Mouse (Mus musculus): Measurements from ENCODE around the gene Rpf2. TPM values are rescaled to one million over a fixed set of nuclear protein-coding genes. Genes with fewer than 3 reads are reported as not detected.

The Rpf2 gene
- total RNA-seq (2014; fragmentation: Nextera tagmentation) (67.0 and 70.7 TPM in 2 replicates), total RNA-seq (2017) (124 and 178 TPM in 2 replicates), polyA plus RNA-seq (2012) (6.0 and 6.5 TPM in 2 replicates)

DNA sequence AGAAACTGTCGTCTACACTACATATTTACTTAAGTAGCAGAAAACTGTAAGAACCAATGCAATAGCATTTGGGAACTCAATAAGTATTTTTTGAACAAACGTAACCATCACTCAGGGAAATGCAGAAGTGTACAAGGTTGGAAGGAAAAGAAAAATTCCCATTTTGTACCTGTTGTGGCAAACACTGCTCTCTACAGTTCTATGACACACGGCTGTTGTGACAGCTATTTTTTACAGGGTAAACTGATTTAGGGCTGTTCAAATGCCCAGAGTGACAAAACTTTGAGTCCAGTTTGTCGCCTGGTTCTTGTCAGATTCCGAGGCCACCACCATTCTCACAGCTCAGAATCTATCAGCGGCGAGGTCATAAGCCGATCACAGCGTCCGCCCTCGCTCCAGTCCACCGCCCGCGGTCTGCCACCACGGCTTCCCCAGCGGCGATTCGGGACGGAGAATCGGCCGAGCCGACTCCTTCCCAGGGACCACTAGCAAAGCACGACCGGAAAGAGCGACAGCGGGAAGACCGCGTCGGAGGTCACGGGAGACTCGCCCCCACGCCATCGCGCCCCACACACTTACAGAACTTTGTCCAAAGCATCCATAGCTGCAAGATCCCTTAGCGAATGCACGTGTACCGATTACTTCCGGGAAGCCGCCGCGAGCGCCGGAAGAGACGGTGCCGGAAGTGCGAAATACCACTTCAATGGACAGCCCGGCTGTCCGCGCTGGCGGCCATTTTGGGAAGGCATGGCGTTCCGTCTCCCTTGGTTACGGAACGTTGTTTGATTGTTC, at the start of gene Rpf2:
TSS of gene Rpf2 (minus strand) at position 663 of the 792 bp plus-strand sequence.
- TF ChIP-seq GATA1 (IDR thresholded peaks at IDR 0.05; ENCODE audit: borderline replicate concordance, low read length) (no peak), GATA2 (IDR thresholded peaks at IDR 0.05; ENCODE audit: borderline replicate concordance, low read depth, low read length) (no peak)
- Histone ChIP-seq H3K36me3 (replicated peaks) (peaks cover 75% of the 10 kb centered on the region), H3K4me3 (ENCODE audit: low read depth, low read length) (peak within 1 kb of the TSS; percentile 98), H3K4me1 (ENCODE audit: insufficient read depth, low read depth, low read length) (peaks cover 41% of the 10 kb centered on the region), H3K9me3 (replicated peaks) (no peaks in the 10 kb centered on the region), H3K27me3 (ENCODE audit: insufficient read depth, low read length) (no peaks in the 10 kb centered on the region)
- peak; percentile 75 for ATAC-seq (ENCODE audit: extremely low read depth, insufficient number of reproducible peaks, low FRiP score, poor library complexity, severe bottlenecking)
- peak; percentile 80 for DNase-seq (ENCODE audit: low spot score)

DNA sequence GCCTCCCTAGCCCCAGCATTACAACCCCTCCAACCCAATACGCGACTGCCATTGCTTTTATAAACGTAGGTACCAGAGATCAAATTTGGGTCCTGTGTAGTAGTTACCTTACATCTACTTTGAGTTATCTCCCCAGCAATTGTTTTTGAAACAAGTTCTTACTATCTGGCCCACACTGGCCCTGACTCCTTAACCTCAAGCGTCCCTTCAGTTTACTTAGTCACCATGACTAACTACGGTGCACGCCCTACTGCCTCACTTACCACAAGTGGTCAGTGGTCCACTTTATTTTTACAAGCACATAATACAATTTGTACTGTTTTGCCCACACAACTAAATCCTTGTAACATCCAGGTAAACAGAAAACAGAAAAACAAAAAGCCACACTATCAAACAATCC, 45.8 kb upstream of the Rpf2 start:
- no peaks in the 10 kb centered on the region for H3K27me3 ChIP-seq (ENCODE audit: insufficient read depth, low read length)
- ATAC-seq (ENCODE audit: extremely low read depth, insufficient number of reproducible peaks, low FRiP score, poor library complexity, severe bottlenecking) (no peak), DNase-seq (ENCODE audit: low spot score) (no peak)
- peaks cover 74% of the 10 kb centered on the region for H3K36me3 ChIP-seq (replicated peaks)
- H3K4me3 ChIP-seq (ENCODE audit: low read depth, low read length): no peak overlapping the region
- H3K4me1 ChIP-seq (ENCODE audit: insufficient read depth, low read depth, low read length): peaks cover 50% of the 10 kb centered on the region
- H3K9me3 ChIP-seq (replicated peaks): no peaks in the 10 kb centered on the region
- no peak for TF ChIP-seq GATA2 (IDR thresholded peaks at IDR 0.05; ENCODE audit: borderline replicate concordance, low read depth, low read length)
- no peak for TF ChIP-seq CTCF (IDR thresholded peaks at IDR 0.05; ENCODE audit: low read depth, low read length)
- TF ChIP-seq TAL1 (conservative IDR thresholded peaks at IDR 0.05; ENCODE audit: low read depth, low read length): no peak
- TF ChIP-seq GATA1 (IDR thresholded peaks at IDR 0.05; ENCODE audit: borderline replicate concordance, low read length): no peak
- no peak for TF ChIP-seq POLR2AphosphoS5 (IDR thresholded peaks at IDR 0.05; ENCODE audit: insufficient replicate concordance, low read depth, low read length)

DNA sequence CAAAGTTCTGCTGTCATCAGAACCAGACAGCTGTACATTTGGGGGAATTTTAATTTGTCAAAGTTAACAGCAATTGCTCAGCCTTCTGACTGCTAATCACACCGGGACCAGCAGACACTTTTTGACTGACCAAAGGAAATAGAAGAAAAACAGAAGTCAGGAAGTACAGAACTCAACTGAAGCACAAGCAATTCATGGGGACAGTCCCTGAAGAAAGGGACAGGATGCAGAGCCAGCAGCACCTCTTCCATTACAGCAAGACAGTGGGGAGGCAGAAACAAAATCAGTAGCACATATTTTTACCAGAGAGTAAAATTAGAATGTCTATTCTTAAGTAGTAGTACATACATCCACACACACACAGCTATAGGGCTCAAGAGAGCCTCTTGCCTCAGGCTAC, 39.9 kb upstream of the Rpf2 start:
- TF ChIP-seq GATA2 (IDR thresholded peaks at IDR 0.05; ENCODE audit: borderline replicate concordance, low read depth, low read length) (no peak), TAL1 (conservative IDR thresholded peaks at IDR 0.05; ENCODE audit: low read depth, low read length) (no peak), GATA1 (IDR thresholded peaks at IDR 0.05; ENCODE audit: borderline replicate concordance, low read length) (no peak), CTCF (IDR thresholded peaks at IDR 0.05; ENCODE audit: low read depth, low read length) (no peak), POLR2AphosphoS5 (IDR thresholded peaks at IDR 0.05; ENCODE audit: insufficient replicate concordance, low read depth, low read length) (no peak)
- H3K9me3 ChIP-seq (replicated peaks): no peaks in the 10 kb centered on the region
- no peaks in the 10 kb centered on the region; the same call in 1 of the 2 replicates for H3K4me1 ChIP-seq (ENCODE audit: insufficient read depth, low read depth, low read length)
- H3K36me3 ChIP-seq (replicated peaks): peaks cover 58% of the 10 kb centered on the region
- DNase-seq (ENCODE audit: low spot score): no peak
- no peak for ATAC-seq (ENCODE audit: extremely low read depth, insufficient number of reproducible peaks, low FRiP score, poor library complexity, severe bottlenecking)
- no peaks in the 10 kb centered on the region for H3K27me3 ChIP-seq (ENCODE audit: insufficient read depth, low read length)
- H3K4me3 ChIP-seq (ENCODE audit: low read depth, low read length): no peak overlapping the region

DNA sequence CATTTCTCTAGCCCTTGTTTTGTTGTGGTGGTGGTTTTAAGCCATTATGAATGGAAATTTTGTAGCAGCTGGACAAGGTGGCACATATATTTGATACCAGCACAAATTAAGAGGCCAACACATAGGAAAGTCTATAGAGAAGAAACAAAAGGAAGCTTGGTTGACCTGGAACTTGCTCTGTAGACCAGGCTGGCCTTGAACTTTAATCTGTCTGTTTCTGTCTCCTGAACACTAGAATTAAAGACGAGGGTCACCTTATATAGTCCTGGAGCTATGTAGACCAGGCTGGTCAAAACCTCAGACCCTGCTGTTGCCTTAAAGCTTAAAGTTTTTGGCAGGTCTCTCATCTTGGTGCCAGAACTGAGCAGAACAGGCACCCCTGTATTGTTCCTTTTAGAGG, 38.7 kb upstream of the Rpf2 start:
- H3K4me1 ChIP-seq (ENCODE audit: insufficient read depth, low read depth, low read length): peaks cover 2% of the 10 kb centered on the region; the same call in 1 of the 2 replicates
- no peak for DNase-seq (ENCODE audit: low spot score)

DNA sequence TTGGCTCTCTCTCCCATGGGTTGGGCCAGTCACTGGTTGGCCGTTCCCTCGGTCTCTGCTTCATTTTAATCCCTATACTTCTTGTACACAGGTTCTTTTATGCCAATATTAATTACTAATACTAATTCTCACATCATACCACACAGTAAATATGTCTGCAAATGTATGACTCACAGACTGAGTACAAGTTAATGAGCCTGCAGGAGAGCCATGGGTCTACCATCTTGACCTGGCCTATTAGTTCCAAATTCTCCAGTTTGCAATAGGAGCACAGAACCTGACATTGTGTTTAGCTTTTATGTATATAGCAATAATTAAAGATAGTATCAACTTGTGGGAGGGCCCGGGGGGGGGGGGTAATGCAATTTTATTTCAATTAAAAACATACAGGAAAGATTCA, 38.2 kb upstream of the Rpf2 start:
- no peak overlapping the region for H3K4me3 ChIP-seq (ENCODE audit: low read depth, low read length)
- H3K27me3 ChIP-seq (ENCODE audit: insufficient read depth, low read length): no peaks in the 10 kb centered on the region
- H3K4me1 ChIP-seq (ENCODE audit: insufficient read depth, low read depth, low read length): peaks cover 5% of the 10 kb centered on the region
- ATAC-seq (ENCODE audit: extremely low read depth, insufficient number of reproducible peaks, low FRiP score, poor library complexity, severe bottlenecking) (no peak), DNase-seq (ENCODE audit: low spot score) (no peak)
- peaks cover 42% of the 10 kb centered on the region for H3K36me3 ChIP-seq (replicated peaks)
- TF ChIP-seq POLR2AphosphoS5 (IDR thresholded peaks at IDR 0.05; ENCODE audit: insufficient replicate concordance, low read depth, low read length): no peak
- TF ChIP-seq GATA1 (IDR thresholded peaks at IDR 0.05; ENCODE audit: borderline replicate concordance, low read length): no peak
- no peak for TF ChIP-seq GATA2 (IDR thresholded peaks at IDR 0.05; ENCODE audit: borderline replicate concordance, low read depth, low read length)
- TF ChIP-seq CTCF (IDR thresholded peaks at IDR 0.05; ENCODE audit: low read depth, low read length): no peak
- no peak for TF ChIP-seq TAL1 (conservative IDR thresholded peaks at IDR 0.05; ENCODE audit: low read depth, low read length)
- no peaks in the 10 kb centered on the region for H3K9me3 ChIP-seq (replicated peaks)

More for the DNA sequence above, 38.7 kb upstream of the Rpf2 start:
- H3K9me3 ChIP-seq (replicated peaks): no peaks in the 10 kb centered on the region
- H3K4me3 ChIP-seq (ENCODE audit: low read depth, low read length): no peak overlapping the region
- ATAC-seq (ENCODE audit: extremely low read depth, insufficient number of reproducible peaks, low FRiP score, poor library complexity, severe bottlenecking): no peak
- no peak for TF ChIP-seq POLR2AphosphoS5 (IDR thresholded peaks at IDR 0.05; ENCODE audit: insufficient replicate concordance, low read depth, low read length)
- TF ChIP-seq TAL1 (conservative IDR thresholded peaks at IDR 0.05; ENCODE audit: low read depth, low read length): no peak
- no peak for TF ChIP-seq GATA2 (IDR thresholded peaks at IDR 0.05; ENCODE audit: borderline replicate concordance, low read depth, low read length)
- no peak for TF ChIP-seq GATA1 (IDR thresholded peaks at IDR 0.05; ENCODE audit: borderline replicate concordance, low read length)
- no peak for TF ChIP-seq CTCF (IDR thresholded peaks at IDR 0.05; ENCODE audit: low read depth, low read length)
- no peaks in the 10 kb centered on the region for H3K27me3 ChIP-seq (ENCODE audit: insufficient read depth, low read length)
- peaks cover 47% of the 10 kb centered on the region for H3K36me3 ChIP-seq (replicated peaks)

DNA sequence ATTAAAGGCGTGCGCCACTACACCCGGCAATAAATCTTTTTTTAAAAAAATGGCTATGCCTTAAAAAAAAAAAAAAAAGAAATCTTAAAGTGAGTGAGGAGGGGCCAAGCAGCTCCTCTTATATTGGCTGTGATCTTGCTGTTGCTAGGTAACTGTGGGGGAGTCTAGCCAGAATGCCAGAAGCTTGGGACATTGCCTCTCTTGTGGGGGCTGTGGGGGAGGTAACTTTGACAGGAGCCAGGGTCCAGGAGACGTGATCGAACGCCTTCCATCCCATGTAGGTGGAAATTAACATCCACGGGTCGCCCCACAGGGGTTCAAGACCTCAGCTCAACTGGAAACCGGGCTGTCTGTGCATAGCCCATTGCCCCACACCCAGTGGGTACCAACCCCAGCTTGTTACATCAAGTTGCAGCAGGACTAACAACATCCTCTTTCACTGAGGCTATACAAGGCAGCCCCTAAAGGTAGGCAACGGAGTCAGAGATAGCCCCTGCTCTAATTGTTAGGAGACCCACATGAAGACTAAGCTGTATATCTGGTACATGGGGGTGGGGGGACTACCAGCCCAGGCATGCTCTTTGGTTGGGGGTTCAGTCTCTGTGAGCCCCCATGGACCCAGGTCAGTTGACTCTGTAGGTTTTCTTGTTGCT, 37.5 kb upstream of the Rpf2 start:
- Histone ChIP-seq H3K9me3 (replicated peaks) (no peaks in the 10 kb centered on the region), H3K4me1 (ENCODE audit: insufficient read depth, low read depth, low read length) (peaks cover 12% of the 10 kb centered on the region), H3K4me3 (ENCODE audit: low read depth, low read length) (no peak overlapping the region), H3K36me3 (replicated peaks) (peaks cover 36% of the 10 kb centered on the region), H3K27me3 (ENCODE audit: insufficient read depth, low read length) (no peaks in the 10 kb centered on the region)
- no peak for DNase-seq (ENCODE audit: low spot score)
- ATAC-seq (ENCODE audit: extremely low read depth, insufficient number of reproducible peaks, low FRiP score, poor library complexity, severe bottlenecking): no peak
- 0 out of 2 replicates have a peak, but pooled peaks have one; percentile 51 for TF ChIP-seq POLR2AphosphoS5 (IDR thresholded peaks at IDR 0.05; ENCODE audit: insufficient replicate concordance, low read depth, low read length)
- TF ChIP-seq CTCF (IDR thresholded peaks at IDR 0.05; ENCODE audit: low read depth, low read length): no peak
